Mouse (Mus musculus): ENCODE measurements around the gene Dhh. TPM values are rescaled to one million over a fixed set of nuclear protein-coding genes. Genes with fewer than 3 reads are reported as not detected.

The Dhh gene
- total and polyA plus RNA-seq, 2 experiments from 2014 or later, result 1.7 to 4.8 TPM

DNA sequence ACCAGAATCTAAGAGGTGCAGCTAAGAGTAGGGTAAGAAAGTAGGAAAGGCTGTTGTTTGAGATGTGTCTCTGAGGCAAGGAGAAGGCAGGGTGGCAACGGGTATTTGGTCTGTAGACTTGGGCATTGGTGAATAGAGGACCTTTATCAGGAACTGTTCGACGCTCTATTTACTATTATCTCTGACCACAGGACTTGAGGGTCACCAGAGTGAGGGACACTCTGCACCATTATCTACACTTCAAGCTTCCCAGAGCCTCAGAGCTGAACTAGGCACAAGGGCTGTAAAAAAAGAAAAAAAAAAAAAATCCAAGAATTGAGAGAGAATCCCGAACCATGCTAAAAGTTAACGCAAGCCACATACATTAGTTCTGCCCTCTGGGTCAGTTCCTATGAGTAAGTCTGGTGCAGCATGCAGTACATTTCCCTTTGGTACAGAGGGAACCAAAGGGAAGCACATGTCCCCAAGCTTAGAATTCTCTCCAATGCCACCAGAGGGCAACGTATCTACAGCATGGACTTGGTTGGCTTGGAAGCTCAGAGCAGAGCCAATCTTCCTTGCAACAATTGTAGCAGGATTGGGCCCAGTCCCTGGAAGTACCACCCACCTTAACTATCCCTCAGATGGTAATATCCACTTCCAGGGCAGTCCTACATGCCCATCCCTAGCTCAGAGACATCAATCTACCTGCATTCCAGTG is 6.3 kb downstream of the Dhh start:
- TF ChIP-seq EP300 (IDR thresholded peaks at IDR 0.05; ENCODE audit: low read depth), result no peak
- TF ChIP-seq CTCF (IDR thresholded peaks at IDR 0.05; ENCODE audit: low read depth), result peak; percentile 99
- H3K36me3 ChIP-seq (replicated peaks; ENCODE audit: control insufficient read depth, insufficient read depth, low read length), result no peaks in the 10 kb centered on the region
- WGBS, result 20% methylated on average over 6 of the region's 6 CpGs
- H3K27me3 ChIP-seq (ENCODE audit: control insufficient read depth, insufficient read depth, low read length), result peaks cover 40% of the 10 kb centered on the region
- H3K9me3 ChIP-seq (replicated peaks; ENCODE audit: control insufficient read depth, low read length), result no peaks in the 10 kb centered on the region
- ATAC-seq (ENCODE audit: insufficient read depth, low read depth) (peak; percentile 83), DNase-seq (ENCODE audit: low spot score) (peak; percentile 96)
- H3K4me3 ChIP-seq (ENCODE audit: low read depth, low read length), result no peak overlapping the region
- no peak overlapping the region for H3K4me2 ChIP-seq (ENCODE audit: low read depth, low read length)
- no peak overlapping the region; the same call in 1 of the 2 replicates for H3K27ac ChIP-seq (ENCODE audit: low read depth)
- no peak overlapping the region for H3K9ac ChIP-seq (replicated peaks; ENCODE audit: low read depth, low read length)
- peaks cover 18% of the 10 kb centered on the region for H3K4me1 ChIP-seq (ENCODE audit: control insufficient read depth, insufficient read depth)

DNA sequence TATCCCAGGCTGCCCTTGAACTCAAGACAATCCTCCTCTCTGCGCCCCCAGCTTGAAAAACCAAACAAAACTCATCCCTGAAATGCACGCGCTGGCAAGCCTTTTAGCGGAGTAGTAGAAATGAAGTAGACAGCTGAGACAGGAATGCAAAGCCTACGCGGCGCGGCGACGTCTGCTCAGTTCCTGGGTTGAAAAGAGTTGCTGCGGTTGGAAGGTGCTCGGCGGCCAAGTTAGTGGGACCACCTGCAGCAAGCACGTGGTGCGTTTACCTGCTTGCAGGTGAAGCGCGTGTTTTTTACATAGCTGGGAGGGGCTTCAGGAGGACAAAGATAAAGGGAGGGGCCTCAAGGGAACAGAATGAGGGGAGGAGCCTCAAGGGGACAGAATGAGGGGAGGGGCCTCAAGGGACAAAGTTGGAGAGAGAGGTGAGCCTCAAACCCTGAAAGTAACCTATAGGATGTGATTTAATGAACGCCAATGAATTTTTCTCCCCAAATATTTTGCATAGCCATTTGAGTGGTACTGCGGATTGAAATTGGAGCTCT is 7.1 kb downstream of the Dhh start:
- DNase-seq (ENCODE audit: low spot score) (no peak), ATAC-seq (ENCODE audit: insufficient read depth, low read depth) (no peak)
- peaks cover 18% of the 10 kb centered on the region for H3K4me1 ChIP-seq (ENCODE audit: control insufficient read depth, insufficient read depth)
- H3K4me3 ChIP-seq (ENCODE audit: low read depth, low read length), result no peak overlapping the region
- TF ChIP-seq CTCF (IDR thresholded peaks at IDR 0.05; ENCODE audit: low read depth), result no peak
- TF ChIP-seq EP300 (IDR thresholded peaks at IDR 0.05; ENCODE audit: low read depth), result no peak
- peak overlapping the region; percentile 13; the same call in 1 of the 2 replicates for H3K4me2 ChIP-seq (ENCODE audit: low read depth, low read length)
- no peaks in the 10 kb centered on the region for H3K9me3 ChIP-seq (replicated peaks; ENCODE audit: control insufficient read depth, low read length)
- no peak overlapping the region for H3K9ac ChIP-seq (replicated peaks; ENCODE audit: low read depth, low read length)
- WGBS, result 19% methylated on average over 19 of the region's 19 CpGs
- no peak overlapping the region for H3K27ac ChIP-seq (ENCODE audit: low read depth)
- H3K36me3 ChIP-seq (replicated peaks; ENCODE audit: control insufficient read depth, insufficient read depth, low read length), result no peaks in the 10 kb centered on the region
- peaks cover 32% of the 10 kb centered on the region for H3K27me3 ChIP-seq (ENCODE audit: control insufficient read depth, insufficient read depth, low read length)

DNA sequence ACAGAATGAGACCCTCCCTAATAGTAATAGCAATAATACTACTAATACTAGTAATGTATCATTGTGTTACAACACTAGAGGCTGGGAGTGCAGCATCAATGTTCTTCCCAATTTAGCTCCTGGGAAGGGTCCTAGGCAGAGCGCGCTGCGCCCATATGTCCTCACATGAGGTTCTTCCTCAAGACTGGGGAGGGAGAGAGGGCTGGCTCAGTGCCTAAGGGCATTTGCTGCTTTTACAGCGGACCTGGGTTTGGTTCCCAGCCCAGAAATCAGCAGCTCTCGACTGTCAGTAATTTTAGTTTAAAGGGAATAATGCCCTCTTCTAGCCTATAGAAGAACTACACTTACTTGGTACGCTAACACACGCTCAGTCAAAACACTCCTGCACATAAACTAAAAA is 10.8 kb downstream of the Dhh start:
- Histone ChIP-seq H3K4me1 (ENCODE audit: control insufficient read depth, insufficient read depth) (no peaks in the 10 kb centered on the region), H3K36me3 (replicated peaks; ENCODE audit: control insufficient read depth, insufficient read depth, low read length) (no peaks in the 10 kb centered on the region), H3K27ac (ENCODE audit: low read depth) (no peak overlapping the region), H3K9ac (replicated peaks; ENCODE audit: low read depth, low read length) (no peak overlapping the region), H3K9me3 (replicated peaks; ENCODE audit: control insufficient read depth, low read length) (no peaks in the 10 kb centered on the region), H3K4me2 (ENCODE audit: low read depth, low read length) (no peak overlapping the region), H3K4me3 (ENCODE audit: low read depth, low read length) (no peak overlapping the region), H3K27me3 (ENCODE audit: control insufficient read depth, insufficient read depth, low read length) (no peaks in the 10 kb centered on the region)
- WGBS, result 77% methylated on average over 7 of the region's 7 CpGs
- no peak for DNase-seq (ENCODE audit: low spot score)
- ATAC-seq (ENCODE audit: insufficient read depth, low read depth), result no peak
- TF ChIP-seq CTCF (IDR thresholded peaks at IDR 0.05; ENCODE audit: low read depth), result no peak
- TF ChIP-seq EP300 (IDR thresholded peaks at IDR 0.05; ENCODE audit: low read depth), result no peak

DNA sequence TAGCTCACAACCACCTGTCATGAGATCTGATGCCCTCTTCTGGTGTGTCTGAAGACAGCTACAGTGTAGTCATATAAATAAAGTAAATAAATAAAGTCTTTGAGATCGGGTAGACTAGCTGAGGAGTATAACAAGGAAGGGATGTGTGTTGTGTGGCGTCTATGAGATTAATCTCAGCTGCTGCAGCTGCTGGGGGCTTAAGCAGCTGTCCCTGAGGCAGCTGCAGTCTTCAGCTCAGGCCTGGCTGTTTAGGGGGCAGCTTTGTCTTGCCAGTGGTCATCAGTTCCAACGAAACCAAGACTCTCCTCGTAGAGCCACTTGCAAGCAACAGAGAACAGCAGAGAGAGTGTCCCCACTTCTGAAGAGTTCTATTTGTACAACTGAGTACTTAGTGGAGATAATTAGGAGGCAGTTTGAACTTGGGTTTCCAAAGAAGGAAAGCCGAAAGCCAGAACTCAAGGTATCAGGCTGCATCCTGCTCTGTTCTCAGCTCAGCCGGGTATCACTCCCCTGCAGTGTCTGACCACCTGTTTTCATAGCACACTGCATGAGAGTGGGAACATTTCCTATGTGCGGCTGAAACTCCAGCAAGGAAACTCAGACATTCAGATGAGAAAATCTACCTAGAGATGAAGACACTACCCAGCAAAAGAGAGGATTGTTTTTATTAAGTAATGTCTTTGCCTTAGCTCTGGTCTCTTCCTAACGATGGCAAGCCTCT is 11.5 kb downstream of the Dhh start:
- no peak overlapping the region for H3K4me2 ChIP-seq (ENCODE audit: low read depth, low read length)
- H3K27ac ChIP-seq (ENCODE audit: low read depth), result no peak overlapping the region
- DNase-seq (ENCODE audit: low spot score), result no peak
- no peak for ATAC-seq (ENCODE audit: insufficient read depth, low read depth)
- WGBS, result 53% methylated on average over 8 of the region's 8 CpGs
- no peak for TF ChIP-seq EP300 (IDR thresholded peaks at IDR 0.05; ENCODE audit: low read depth)
- no peak for TF ChIP-seq CTCF (IDR thresholded peaks at IDR 0.05; ENCODE audit: low read depth)
- H3K4me3 ChIP-seq (ENCODE audit: low read depth, low read length), result no peak overlapping the region
- no peaks in the 10 kb centered on the region for H3K4me1 ChIP-seq (ENCODE audit: control insufficient read depth, insufficient read depth)
- no peak overlapping the region for H3K9ac ChIP-seq (replicated peaks; ENCODE audit: low read depth, low read length)
- no peaks in the 10 kb centered on the region for H3K27me3 ChIP-seq (ENCODE audit: control insufficient read depth, insufficient read depth, low read length)
- no peaks in the 10 kb centered on the region for H3K36me3 ChIP-seq (replicated peaks; ENCODE audit: control insufficient read depth, insufficient read depth, low read length)
- no peaks in the 10 kb centered on the region for H3K9me3 ChIP-seq (replicated peaks; ENCODE audit: control insufficient read depth, low read length)

DNA sequence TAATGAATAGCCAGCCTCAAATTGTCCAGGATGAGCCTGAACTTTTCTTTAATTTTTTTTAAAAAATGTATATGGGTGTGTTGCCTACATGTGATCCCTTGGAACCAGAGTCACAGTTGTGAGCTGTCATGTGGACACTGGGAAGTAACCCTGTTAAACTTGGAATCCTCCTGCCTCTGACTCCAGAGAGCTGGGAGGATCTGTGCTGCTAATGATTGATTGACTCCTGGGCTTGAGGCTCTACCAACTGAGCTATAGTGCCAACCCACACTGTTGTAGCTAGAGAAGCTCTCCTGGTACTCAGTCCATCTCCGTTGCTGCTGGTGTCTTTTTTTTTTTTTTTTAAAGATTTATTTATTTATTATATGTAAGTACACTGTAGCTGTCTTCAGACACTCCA is 14.2 kb downstream of the Dhh start:
- ATAC-seq (ENCODE audit: insufficient read depth, low read depth), result no peak
- no peak overlapping the region for H3K4me2 ChIP-seq (ENCODE audit: low read depth, low read length)
- no peak for TF ChIP-seq CTCF (IDR thresholded peaks at IDR 0.05; ENCODE audit: low read depth)
- WGBS, result 59% methylated on average over 1 of the region's 1 CpGs
- DNase-seq (ENCODE audit: low spot score), result no peak
- H3K36me3 ChIP-seq (replicated peaks; ENCODE audit: control insufficient read depth, insufficient read depth, low read length), result no peaks in the 10 kb centered on the region
- H3K9me3 ChIP-seq (replicated peaks; ENCODE audit: control insufficient read depth, low read length), result no peaks in the 10 kb centered on the region
- H3K27me3 ChIP-seq (ENCODE audit: control insufficient read depth, insufficient read depth, low read length), result no peaks in the 10 kb centered on the region
- H3K4me1 ChIP-seq (ENCODE audit: control insufficient read depth, insufficient read depth), result peaks cover 8% of the 10 kb centered on the region; the same call in 1 of the 2 replicates
- no peak overlapping the region for H3K27ac ChIP-seq (ENCODE audit: low read depth)
- H3K4me3 ChIP-seq (ENCODE audit: low read depth, low read length), result no peak overlapping the region
- no peak overlapping the region for H3K9ac ChIP-seq (replicated peaks; ENCODE audit: low read depth, low read length)

Measured in heart, postnatal 0 days (tissue).